Mouse (Mus musculus) forebrain, embryonic 16.5 days (tissue): Measurements from ENCODE around the gene Tenm2. TPM values are rescaled to one million over a fixed set of nuclear protein-coding genes. Genes with fewer than 3 reads are reported as not detected.

Experiments used
- ATAC-seq: fragments of 200-750 bp; cut with Nextera tagmentation; 2 replicates; pipeline ENCODE4 v1.8.0; 2017; ENCODE audit warnings: mild to moderate bottlenecking, moderate library complexity
- H3K27ac ChIP-seq: fragments of 300-500 bp; sonication (generic); 2 replicates; pipeline ENCODE4 v1.5.1; 2014; ENCODE audit warnings: low read length, control low read depth
- H3K27me3 ChIP-seq: fragments of 300-500 bp; sonication (generic); replicated peaks from 2 replicates; pipeline ENCODE4 v1.6.1; 2014; ENCODE audit warnings: low read length; ENCODE audit not compliant: control insufficient read depth, insufficient read depth
- H3K36me3 ChIP-seq: fragments of 300-500 bp; sonication (generic); 2 replicates; pipeline ENCODE4 v1.6.1; 2014; ENCODE audit not compliant: control insufficient read depth, insufficient read depth
- H3K4me1 ChIP-seq: fragments of 300-500 bp; sonication (generic); replicated peaks from 2 replicates; pipeline ENCODE4 v1.6.1; 2014; ENCODE audit warnings: low read length; ENCODE audit not compliant: control insufficient read depth, insufficient read depth
- H3K4me2 ChIP-seq: fragments of 300-500 bp; sonication (generic); 2 replicates; pipeline ENCODE4 v1.6.1; 2014; ENCODE audit warnings: mild to moderate bottlenecking, low read length, control low read depth
- H3K4me3 ChIP-seq: fragments of 300-500 bp; sonication (generic); replicated peaks from 2 replicates; pipeline ENCODE4 v1.5.1; 2014; ENCODE audit warnings: mild to moderate bottlenecking, low read length, control low read depth
- H3K9ac ChIP-seq: fragments of 300-500 bp; sonication (generic); replicated peaks from 2 replicates; pipeline ENCODE4 v1.6.1; 2014; ENCODE audit warnings: low read depth, low read length, control low read depth
- H3K9me3 ChIP-seq: fragments of 300-500 bp; sonication (generic); 2 replicates; pipeline ENCODE4 v1.6.1; 2016; ENCODE audit warnings: low read length; ENCODE audit not compliant: control insufficient read depth
- WGBS: fragments of 180-500 bp; shearing (Covaris S2); extraction: QIAGEN DNeasy Blood & Tissue Kit; methylation state at CpG from one replicate; pipeline ENCODE4 v1.1.7; 2014; 5-methylcytosine and 5-hydroxymethylcytosine counted together
- polyA plus RNA-seq: library from polyadenylated mRNA; unstranded; fragments of >200 nt; fragmentation: Nextera tagmentation; extraction: Ambion mirVana; gene quantifications from 2 replicates; pipeline ENCODE4 v1.2.1, GENCODE M21; 2015

Tenm2 gene
- polyA plus RNA-seq, 1 experiment from 2014 or later = 58.7 TPM

DNA sequence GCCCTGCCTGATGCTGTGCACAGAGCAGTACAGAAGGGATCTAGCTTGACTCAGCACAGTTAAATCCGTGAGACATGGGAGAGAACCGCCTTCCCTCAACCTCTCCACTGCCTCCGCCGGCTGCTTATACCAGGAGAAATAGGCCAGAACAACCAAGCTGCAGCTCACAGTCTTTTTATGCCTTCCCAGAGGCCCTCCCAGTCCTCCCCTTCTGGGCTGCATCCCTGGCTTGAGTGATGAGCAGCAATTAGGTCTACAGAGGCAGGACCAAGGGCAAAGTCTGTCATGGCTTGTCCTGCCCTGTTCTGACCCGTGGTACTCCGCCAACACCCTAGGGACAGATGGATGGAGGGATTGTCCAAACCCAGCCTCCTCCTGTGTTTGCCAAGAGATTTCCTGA lies 928.5 kb downstream of the Tenm2 start:
- Histone ChIP-seq H3K9ac (no peak overlapping the region), H3K4me2 (no peak overlapping the region), H3K36me3 (no peaks in the 10 kb centered on the region), H3K27me3 (no peaks in the 10 kb centered on the region), H3K4me1 (peaks cover 6% of the 10 kb centered on the region), H3K9me3 (no peaks in the 10 kb centered on the region), H3K4me3 (no peak overlapping the region), H3K27ac (no peak overlapping the region)
- WGBS = 89% methylated on average over 6 of the region's 6 CpGs
- no peak for ATAC-seq

DNA sequence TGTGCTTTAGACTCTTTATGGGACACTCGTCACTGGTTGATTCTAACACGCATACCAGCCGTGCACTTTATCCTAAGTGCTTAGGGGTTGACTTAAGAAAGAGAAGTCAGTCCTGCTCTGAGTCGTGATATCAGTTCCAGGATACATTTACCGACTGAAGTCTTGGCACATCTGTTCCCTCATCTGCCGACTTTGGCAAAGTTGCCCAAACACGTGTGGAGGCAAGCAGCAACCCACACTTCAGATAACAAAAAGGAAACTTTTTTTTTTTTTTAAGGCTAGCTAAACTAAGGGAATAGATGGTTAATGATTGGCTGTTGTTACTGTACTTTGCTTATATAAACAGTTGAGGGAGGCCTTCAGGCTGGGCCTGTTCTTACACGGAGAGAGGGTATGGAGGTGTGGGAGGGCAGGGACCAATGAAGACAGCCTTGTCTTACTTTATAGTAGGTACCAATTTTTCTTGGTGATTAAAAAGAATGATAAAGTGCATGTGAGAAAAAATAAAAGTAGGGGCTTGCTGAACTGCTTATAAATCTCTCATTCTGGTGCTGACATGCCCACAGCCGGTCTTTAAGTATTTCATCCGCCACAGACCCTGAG lies 930.3 kb downstream of the Tenm2 start:
- no peak for ATAC-seq
- WGBS = 85% methylated on average over 10 of the region's 10 CpGs

DNA sequence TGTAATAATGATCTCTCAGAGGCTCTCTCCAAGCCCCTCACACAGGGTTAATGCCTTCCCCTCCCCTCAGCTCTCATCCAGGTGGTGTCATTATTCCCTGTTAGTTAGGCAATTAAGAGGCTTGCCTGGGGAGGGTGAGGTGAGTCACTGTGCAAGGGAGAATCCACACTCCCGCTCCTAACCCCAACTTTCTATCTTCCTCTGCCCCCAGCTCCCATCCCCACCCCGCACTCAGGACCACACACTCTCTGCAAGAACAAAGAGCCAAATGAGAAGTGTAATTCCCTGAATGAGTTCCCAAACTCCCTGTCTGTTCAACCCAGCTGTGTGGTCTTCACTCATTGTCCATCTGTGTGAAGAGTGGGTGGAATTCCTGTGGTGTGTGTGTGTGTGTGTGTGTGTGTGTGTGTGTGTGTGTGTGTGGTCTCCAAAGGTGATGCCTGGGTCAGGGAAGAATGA lies 932.8 kb downstream of the Tenm2 start:
- H3K36me3 ChIP-seq = no peaks in the 10 kb centered on the region
- H3K4me2 ChIP-seq = no peak overlapping the region
- peaks cover 10% of the 10 kb centered on the region for H3K4me1 ChIP-seq
- no peaks in the 10 kb centered on the region for H3K27me3 ChIP-seq
- no peak overlapping the region for H3K27ac ChIP-seq
- H3K9ac ChIP-seq = no peak overlapping the region
- no peak overlapping the region for H3K4me3 ChIP-seq
- peak; percentile 64; the same call in 1 of the 2 replicates for ATAC-seq
- WGBS = 20% methylated on average over 2 of the region's 2 CpGs
- H3K9me3 ChIP-seq = no peaks in the 10 kb centered on the region

More for the DNA sequence above, 930.3 kb downstream of the Tenm2 start:
- H3K4me1 ChIP-seq = peaks cover 10% of the 10 kb centered on the region
- no peaks in the 10 kb centered on the region for H3K9me3 ChIP-seq
- H3K27me3 ChIP-seq = no peaks in the 10 kb centered on the region
- no peak overlapping the region for H3K4me3 ChIP-seq
- no peak overlapping the region for H3K9ac ChIP-seq
- H3K4me2 ChIP-seq = no peak overlapping the region
- no peaks in the 10 kb centered on the region for H3K36me3 ChIP-seq
- no peak overlapping the region for H3K27ac ChIP-seq

DNA sequence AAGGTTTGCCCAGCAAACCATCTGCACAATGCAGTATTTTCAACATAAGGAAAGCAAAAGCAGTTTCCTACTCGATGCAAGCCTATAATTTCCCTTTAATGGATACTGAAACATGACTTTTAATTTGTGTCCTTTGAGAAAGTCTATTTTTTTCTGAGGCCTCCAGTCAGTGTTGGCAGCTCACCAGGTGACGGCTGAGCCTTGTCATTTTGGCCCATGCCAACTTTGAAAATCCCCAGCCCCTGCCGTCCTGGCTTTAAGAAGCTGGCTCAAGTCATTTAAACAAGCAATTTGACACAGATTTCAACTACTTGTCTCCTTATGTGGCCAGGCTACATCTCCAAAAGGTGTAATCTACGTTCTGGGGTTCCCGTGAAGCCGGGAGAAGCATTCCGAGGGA lies 933.7 kb downstream of the Tenm2 start:
- WGBS = 43% methylated on average over 7 of the region's 7 CpGs
- Histone ChIP-seq H3K9ac (no peak overlapping the region), H3K4me3 (no peak overlapping the region)

DNA sequence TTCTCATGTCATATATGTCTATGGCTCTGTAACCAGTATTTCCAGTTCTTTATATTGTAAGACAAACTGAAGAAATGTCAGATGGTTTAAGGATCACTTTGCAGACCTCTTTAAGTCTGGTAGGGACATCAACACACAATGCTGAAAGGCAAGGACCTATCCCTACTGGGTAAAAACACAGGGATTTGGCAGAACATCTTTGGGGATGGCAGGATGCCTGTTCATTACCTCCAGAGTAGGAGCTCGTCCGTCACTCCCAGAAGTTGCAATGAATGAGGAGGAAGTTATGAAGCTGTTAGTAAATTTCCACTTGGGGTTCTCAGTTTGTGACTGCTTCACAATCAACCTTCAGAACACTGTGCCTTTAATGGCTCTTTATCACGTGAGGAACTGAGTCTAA lies 939.2 kb downstream of the Tenm2 start:
- Histone ChIP-seq H3K4me3 (no peak overlapping the region), H3K27me3 (no peaks in the 10 kb centered on the region), H3K36me3 (no peaks in the 10 kb centered on the region), H3K4me2 (no peak overlapping the region), H3K9ac (no peak overlapping the region), H3K9me3 (no peaks in the 10 kb centered on the region), H3K4me1 (no peaks in the 10 kb centered on the region), H3K27ac (no peak overlapping the region)
- ATAC-seq = no peak
- 67% methylated on average over 3 of the region's 3 CpGs for WGBS

More for the DNA sequence above, 933.7 kb downstream of the Tenm2 start:
- no peak overlapping the region for H3K27ac ChIP-seq
- H3K9me3 ChIP-seq = no peaks in the 10 kb centered on the region
- H3K27me3 ChIP-seq = no peaks in the 10 kb centered on the region
- ATAC-seq = no peak
- H3K4me1 ChIP-seq = peaks cover 10% of the 10 kb centered on the region
- no peak overlapping the region for H3K4me2 ChIP-seq
- no peaks in the 10 kb centered on the region for H3K36me3 ChIP-seq

DNA sequence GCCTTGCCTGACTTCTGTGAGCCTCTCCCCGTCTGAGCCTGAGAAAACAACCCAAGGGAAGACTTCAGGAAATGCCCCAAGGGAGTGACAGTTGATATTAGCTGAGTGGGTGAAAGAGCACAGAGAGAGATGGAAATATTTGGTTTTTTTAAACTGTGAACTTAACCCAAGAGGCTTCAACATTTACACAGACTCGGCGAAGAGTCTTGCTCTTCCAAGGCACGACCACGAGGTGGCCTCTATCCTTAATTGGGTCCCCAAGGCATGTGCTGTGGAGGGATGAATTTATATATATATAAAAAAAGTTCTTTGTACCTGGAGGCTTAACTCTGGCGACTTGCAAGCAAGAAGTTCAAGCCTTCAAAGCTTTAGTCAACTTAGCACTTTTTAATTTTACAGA lies 943.6 kb downstream of the Tenm2 start:
- 60% methylated on average over 6 of the region's 6 CpGs for WGBS
- H3K4me3 ChIP-seq = no peak overlapping the region
- no peak for ATAC-seq

DNA sequence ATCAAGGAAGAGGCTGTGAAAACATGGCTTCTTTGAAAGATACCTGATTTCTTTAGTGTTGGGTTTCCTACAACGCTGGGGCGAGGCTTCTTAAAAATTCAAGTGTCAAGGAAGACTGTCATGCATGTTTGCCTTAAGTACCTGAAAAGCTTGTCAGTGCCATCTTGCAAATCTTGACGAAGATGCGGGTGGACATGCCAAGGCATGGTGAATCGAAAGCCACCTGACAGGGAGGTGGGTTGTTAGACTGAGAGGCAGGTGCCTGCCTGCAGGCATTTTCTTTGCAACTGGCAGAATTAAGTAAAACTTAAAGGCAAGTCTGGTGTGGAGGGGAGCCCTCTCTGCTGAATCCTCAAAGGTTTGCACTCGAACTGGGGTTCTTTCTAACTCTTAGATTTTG lies 949.5 kb downstream of the Tenm2 start:
- H3K27ac ChIP-seq = no peak overlapping the region
- no peak overlapping the region for H3K9ac ChIP-seq
- H3K4me3 ChIP-seq = no peak overlapping the region
- ATAC-seq = no peak
- 89% methylated on average over 6 of the region's 6 CpGs for WGBS
- no peaks in the 10 kb centered on the region for H3K9me3 ChIP-seq
- H3K4me2 ChIP-seq = no peak overlapping the region
- H3K36me3 ChIP-seq = no peaks in the 10 kb centered on the region
- no peaks in the 10 kb centered on the region for H3K4me1 ChIP-seq
- no peaks in the 10 kb centered on the region for H3K27me3 ChIP-seq

More for the DNA sequence above, 943.6 kb downstream of the Tenm2 start:
- no peak overlapping the region for H3K27ac ChIP-seq
- H3K9ac ChIP-seq = no peak overlapping the region
- H3K4me2 ChIP-seq = no peak overlapping the region
- no peaks in the 10 kb centered on the region for H3K36me3 ChIP-seq
- no peaks in the 10 kb centered on the region for H3K4me1 ChIP-seq
- no peaks in the 10 kb centered on the region for H3K9me3 ChIP-seq
- H3K27me3 ChIP-seq = no peaks in the 10 kb centered on the region

DNA sequence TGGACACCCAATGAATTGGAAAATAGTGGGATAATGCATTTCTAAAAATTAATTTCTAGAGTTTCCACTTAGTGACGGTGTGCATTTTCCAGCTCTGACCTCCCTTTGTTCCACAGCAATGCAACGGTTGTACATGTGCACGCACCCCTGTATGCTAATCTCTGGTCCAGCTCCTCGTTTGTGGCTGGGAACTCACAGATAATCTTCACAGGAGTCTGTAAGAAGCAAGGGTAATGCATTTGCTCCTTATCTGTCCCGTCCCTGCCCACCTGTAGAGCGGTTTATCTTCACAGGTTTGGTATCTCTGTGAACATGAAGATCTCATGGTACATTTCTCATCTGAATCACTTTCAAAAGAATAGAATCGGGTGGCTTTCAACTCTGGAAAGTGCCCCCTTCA lies 955.2 kb downstream of the Tenm2 start:
- no peak overlapping the region for H3K4me3 ChIP-seq
- no peaks in the 10 kb centered on the region for H3K27me3 ChIP-seq
- no peak overlapping the region for H3K27ac ChIP-seq
- H3K4me1 ChIP-seq = no peaks in the 10 kb centered on the region
- H3K9me3 ChIP-seq = no peaks in the 10 kb centered on the region
- H3K36me3 ChIP-seq = no peaks in the 10 kb centered on the region
- no peak for ATAC-seq
- no peak overlapping the region for H3K4me2 ChIP-seq
- H3K9ac ChIP-seq = no peak overlapping the region
- WGBS = 70% methylated on average over 7 of the region's 7 CpGs

DNA sequence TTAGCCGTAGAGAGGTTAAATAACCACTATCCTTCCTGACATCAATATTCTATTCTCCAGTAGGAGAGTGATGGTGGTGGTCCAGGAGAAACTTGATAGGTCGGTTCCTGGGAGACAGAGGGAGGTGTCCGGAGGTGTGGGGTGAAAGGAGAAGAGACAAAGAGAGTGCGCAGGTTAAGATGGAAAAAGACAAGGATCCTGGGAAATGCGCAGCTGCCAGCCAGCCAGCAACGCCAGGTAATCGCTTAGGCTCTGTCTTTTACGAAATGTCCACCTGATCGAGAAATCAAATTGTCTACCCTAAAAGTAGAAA lies 957.9 kb downstream of the Tenm2 start:
- no peak for ATAC-seq
- 93% methylated on average over 9 of the region's 9 CpGs for WGBS
- no peaks in the 10 kb centered on the region for H3K27me3 ChIP-seq
- H3K4me1 ChIP-seq = no peaks in the 10 kb centered on the region
- H3K36me3 ChIP-seq = no peaks in the 10 kb centered on the region
- H3K9ac ChIP-seq = no peak overlapping the region
- no peak overlapping the region for H3K27ac ChIP-seq
- no peaks in the 10 kb centered on the region for H3K9me3 ChIP-seq
- no peak overlapping the region for H3K4me2 ChIP-seq
- H3K4me3 ChIP-seq = no peak overlapping the region
